Mouse (Mus musculus) lung, postnatal 0 days (tissue): ENCODE data around the gene Ugt2b35. TPM values are rescaled to one million over a fixed set of nuclear protein-coding genes. Genes with fewer than 3 reads are reported as not detected.
"Not testable (repeated sequence)": the region's sequence is repeated elsewhere in the genome, so short reads cannot be mapped to it uniquely, and the experiment has no call there.

Experiments used
- ATAC-seq: fragments of 200-750 bp; cut with Nextera tagmentation; 2 replicates; pipeline ENCODE4 v1.8.0; 2017; ENCODE audit warnings: moderate library complexity
- DNase-seq: peaks from one replicate; pipeline ENCODE4 v3.0.0-alpha.2; 2016; ENCODE audit warnings: low spot score
- H3K27ac ChIP-seq: fragments of 300-500 bp; sonication (generic); 2 replicates; pipeline ENCODE4 v1.5.1; 2014; ENCODE audit warnings: antibody characterized with exemption, mild to moderate bottlenecking, low read length, mixed read lengths
- H3K27me3 ChIP-seq: fragments of 300-500 bp; sonication (generic); replicated peaks from 2 replicates; pipeline ENCODE4 v1.6.1; 2014; ENCODE audit warnings: low read length, mixed read lengths; ENCODE audit not compliant: insufficient read depth
- H3K36me3 ChIP-seq: fragments of 300-500 bp; sonication (generic); 2 replicates; pipeline ENCODE4 v1.6.1; 2014; ENCODE audit warnings: low read length, mixed read lengths; ENCODE audit not compliant: insufficient read depth
- H3K4me1 ChIP-seq: fragments of 300-500 bp; sonication (generic); 2 replicates; pipeline ENCODE4 v1.6.1; 2014; ENCODE audit warnings: antibody characterized with exemption, low read depth, low read length, mixed read lengths; ENCODE audit not compliant: insufficient read depth
- H3K4me2 ChIP-seq: fragments of 300-500 bp; sonication (generic); replicated peaks from 2 replicates; pipeline ENCODE4 v1.6.1; 2014; ENCODE audit warnings: low read depth, mild to moderate bottlenecking, low read length, moderate library complexity, mixed read lengths
- H3K4me3 ChIP-seq: fragments of 300-500 bp; sonication (generic); 2 replicates; pipeline ENCODE4 v1.5.1; 2014; ENCODE audit warnings: low read depth, low read length
- H3K9ac ChIP-seq: fragments of 300-500 bp; sonication (generic); replicated peaks from 2 replicates; pipeline ENCODE4 v1.6.1; 2014; ENCODE audit warnings: low read depth, mild to moderate bottlenecking
- H3K9me3 ChIP-seq: fragments of 300-500 bp; sonication (generic); 2 replicates; pipeline ENCODE4 v1.6.1; 2016; ENCODE audit warnings: low read length, mixed read lengths
- CTCF ChIP-seq: IDR thresholded peaks from 2 replicates; pipeline ENCODE4 v1.5.1; 2016; ENCODE audit warnings: antibody characterized with exemption, mild to moderate bottlenecking
- EP300 ChIP-seq: IDR thresholded peaks from 2 replicates; pipeline ENCODE4 v1.6.1; 2016; ENCODE audit warnings: antibody characterized with exemption, mild to moderate bottlenecking, control low read depth
- WGBS: fragments of 180-500 bp; shearing (Covaris S2); extraction: QIAGEN DNeasy Blood & Tissue Kit; methylation state at CpG from one replicate; pipeline ENCODE4 v1.1.7; 2014; 5-methylcytosine and 5-hydroxymethylcytosine counted together
- polyA plus RNA-seq: library from polyadenylated mRNA; unstranded; fragments of >200 nt; fragmentation: Nextera tagmentation; extraction: Ambion mirVana; gene quantifications from 2 replicates; pipeline ENCODE4 v1.2.1, GENCODE M21; 2015

Ugt2b35 gene
- polyA plus RNA-seq = not detected in 2 replicates

GRCm38 (mm10) chr5:87000395-87001073, at the start of gene Ugt2b35:
TSS of gene Ugt2b35 (plus strand) at chr5:87000860.
- H3K4me1 ChIP-seq = no peaks in the 10 kb centered on the region
- H3K9ac ChIP-seq = no peak within 1 kb of the TSS
- DNase-seq = no peak
- H3K36me3 ChIP-seq = no peaks in the 10 kb centered on the region
- no peak for ATAC-seq
- H3K27me3 ChIP-seq = no peaks in the 10 kb centered on the region
- no peak within 1 kb of the TSS for H3K27ac ChIP-seq
- H3K9me3 ChIP-seq = no peaks in the 10 kb centered on the region
- WGBS = 46% methylated on average over 4 of the region's 4 CpGs
- TF ChIP-seq CTCF (no peak), EP300 (no peak)
- H3K4me3 ChIP-seq = no peak within 1 kb of the TSS
- no peak within 1 kb of the TSS for H3K4me2 ChIP-seq

- Histone ChIP-seq H3K4me3 (no peak overlapping the region), H3K9ac (no peak overlapping the region), H3K36me3 (no peaks in the 10 kb centered on the region), H3K27me3 (no peaks in the 10 kb centered on the region), H3K9me3 (no peaks in the 10 kb centered on the region), H3K27ac (no peak overlapping the region), H3K4me2 (no peak overlapping the region), H3K4me1 (no peaks in the 10 kb centered on the region)
- ATAC-seq = no peak
- 73% methylated on average over 3 of the region's 3 CpGs for WGBS
- DNase-seq = no peak
- TF ChIP-seq CTCF (no peak), EP300 (no peak)
Measured at GRCm38 (mm10) chr5:86960504-86960903, 40.2 kb upstream of the Ugt2b35 start.

GRCm38 (mm10) chr5:86961587-86962358, 38.9 kb upstream of the Ugt2b35 start:
- Histone ChIP-seq H3K4me1 (no peaks in the 10 kb centered on the region), H3K4me2 (no peak overlapping the region), H3K27ac (no peak overlapping the region), H3K36me3 (no peaks in the 10 kb centered on the region), H3K9me3 (no peaks in the 10 kb centered on the region), H3K4me3 (no peak overlapping the region), H3K27me3 (no peaks in the 10 kb centered on the region), H3K9ac (no peak overlapping the region)
- ATAC-seq (no peak), DNase-seq (no peak)
- TF ChIP-seq EP300 (no peak), CTCF (no peak)
- 64% methylated on average over 3 of the region's 3 CpGs for WGBS

GRCm38 (mm10) chr5:86962849-86963248, 37.8 kb upstream of the Ugt2b35 start:
- not testable (repeated sequence) for ATAC-seq, DNase-seq
- 60% methylated on average over 1 of the region's 1 CpGs for WGBS

GRCm38 (mm10) chr5:86967271-86967670, 33.4 kb upstream of the Ugt2b35 start:
- H3K4me1 ChIP-seq, ATAC-seq, H3K4me2 ChIP-seq, DNase-seq, H3K9me3 ChIP-seq, H3K4me3 ChIP-seq, H3K27me3 ChIP-seq, H3K27ac ChIP-seq, H3K9ac ChIP-seq, H3K36me3 ChIP-seq: not testable (repeated sequence)
- 81% methylated on average over 5 of the region's 5 CpGs for WGBS

More at GRCm38 (mm10) chr5:86962849-86963248, 37.8 kb upstream of the Ugt2b35 start:
- not testable (repeated sequence) for H3K4me3 ChIP-seq, H3K27me3 ChIP-seq, H3K27ac ChIP-seq, H3K36me3 ChIP-seq, H3K9ac ChIP-seq, H3K4me2 ChIP-seq, H3K4me1 ChIP-seq, H3K9me3 ChIP-seq

- DNase-seq (no peak), ATAC-seq (no peak)
- no peaks in the 10 kb centered on the region for H3K27me3 ChIP-seq
- H3K27ac ChIP-seq = no peak overlapping the region
- no peak overlapping the region for H3K9ac ChIP-seq
- TF ChIP-seq EP300 = no peak
- no peak for TF ChIP-seq CTCF
- H3K4me2 ChIP-seq = no peak overlapping the region
- no peaks in the 10 kb centered on the region for H3K9me3 ChIP-seq
- no peaks in the 10 kb centered on the region for H3K36me3 ChIP-seq
- 68% methylated on average over 6 of the region's 6 CpGs for WGBS
- no peak overlapping the region for H3K4me3 ChIP-seq
- H3K4me1 ChIP-seq = no peaks in the 10 kb centered on the region
Measured at GRCm38 (mm10) chr5:87004735-87005134, 4.1 kb downstream of the Ugt2b35 start.
